Mouse (Mus musculus) bone marrow, adult 2 months (tissue): ENCODE results near the gene Rnase10. TPM values are rescaled to one million over a fixed set of nuclear protein-coding genes. Genes with fewer than 3 reads are reported as not detected.
"Not testable (repeated sequence)": the region's sequence is repeated elsewhere in the genome, so short reads cannot be mapped to it uniquely, and the experiment has no call there.

Source experiments
- H3K27ac ChIP-seq: fragments of 200-500 bp; 2 replicates; pipeline ENCODE4 v1.5.1; 2012; ENCODE audit warnings: low read depth, mild to moderate bottlenecking, control low read depth, inconsistent platforms, low read length; ENCODE audit not compliant: control insufficient read depth, poor library complexity, insufficient read depth
- H3K4me1 ChIP-seq: fragments of 200-500 bp; 2 replicates; pipeline ENCODE4 v1.6.1; 2011; ENCODE audit warnings: low read length; ENCODE audit not compliant: control insufficient read depth, insufficient read depth
- H3K4me3 ChIP-seq: fragments of 200-500 bp; replicated peaks from 2 replicates; pipeline ENCODE3; 2011; ENCODE audit warnings: mild to moderate bottlenecking, low read depth, low read length, control low read depth; ENCODE audit not compliant: control insufficient read depth
- CTCF ChIP-seq: fragments of 200-500 bp; IDR thresholded peaks from 2 replicates; pipeline ENCODE4 v1.5.1; 2011; ENCODE audit warnings: low read length, control low read depth; ENCODE audit not compliant: control insufficient read depth, insufficient read depth
- POLR2A ChIP-seq: fragments of 200-500 bp; IDR thresholded peaks from 2 replicates; pipeline ENCODE4 v1.6.1; 2011; ENCODE audit warnings: low read depth, mild to moderate bottlenecking, control low read depth, low read length, borderline replicate concordance; ENCODE audit not compliant: control insufficient read depth
- WGBS: fragments of 180-500 bp; shearing (Covaris S2); methylation state at CpG from one replicate; pipeline ENCODE4 v1.1.7; 2018; 5-methylcytosine and 5-hydroxymethylcytosine counted together
- polyA plus RNA-seq: library from polyadenylated mRNA; stranded (reverse); fragments of >200 nt; gene quantifications from 2 replicates; pipeline ENCODE4 v1.2.4, GENCODE M21; 2011; ENCODE audit warnings: low replicate concordance; ENCODE audit not compliant: missing spikeins, insufficient read depth, insufficient read length

Gene Rnase10
- polyA plus RNA-seq, 1 experiment, result not detected

- Histone ChIP-seq H3K4me3 (no peak overlapping the region), H3K4me1 (peaks cover 4% of the 10 kb centered on the region; the same call in 1 of the 2 replicates), H3K27ac (no peak overlapping the region)
- TF ChIP-seq POLR2A, result no peak
- no peak for TF ChIP-seq CTCF
- 59% methylated on average over 4 of the region's 4 CpGs for WGBS
Measured at GRCm38 (mm10) chr14:50973700-50974099, 33.9 kb upstream of the Rnase10 start.

GRCm38 (mm10) chr14:50975001-50975400 is 32.5 kb upstream of the Rnase10 start:
- Histone ChIP-seq H3K4me1 (peaks cover 4% of the 10 kb centered on the region; the same call in 1 of the 2 replicates), H3K27ac (no peak overlapping the region), H3K4me3 (no peak overlapping the region)
- TF ChIP-seq CTCF (no peak), POLR2A (no peak)
- 72% methylated on average over 5 of the region's 5 CpGs for whole genome bisulfite sequencing

DNA sequence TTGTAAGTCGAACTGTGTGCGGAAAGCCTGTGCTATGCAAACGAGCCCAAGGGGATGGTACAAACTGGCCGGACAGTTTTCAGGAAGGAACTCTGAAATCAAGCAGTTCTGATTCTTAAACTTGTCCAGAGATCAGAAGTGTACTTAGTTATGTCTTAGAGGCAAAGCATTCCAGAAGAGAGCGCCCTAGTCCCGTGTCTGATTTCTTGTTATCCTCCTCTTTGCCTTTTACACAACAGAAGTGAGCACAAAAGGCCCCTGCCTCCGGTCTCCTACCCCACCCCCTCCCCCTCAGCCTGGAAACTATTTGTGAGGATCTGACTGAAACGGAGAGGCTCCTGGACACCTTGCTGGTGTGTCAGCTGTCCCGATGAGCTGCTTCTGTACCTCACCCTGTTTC is 30.9 kb upstream of the Rnase10 start:
- Histone ChIP-seq H3K27ac (no peak overlapping the region), H3K4me3 (no peak overlapping the region), H3K4me1 (no peaks in the 10 kb centered on the region; the same call in 1 of the 2 replicates)
- WGBS, result 22% methylated on average over 9 of the region's 9 CpGs
- no peak for TF ChIP-seq CTCF
- TF ChIP-seq POLR2A, result no peak

- not testable (repeated sequence) for H3K4me3 ChIP-seq, H3K4me1 ChIP-seq
- 39% methylated on average over 6 of the region's 6 CpGs for WGBS
- H3K27ac ChIP-seq, result peak overlapping the region; percentile 0; the same call in 1 of the 2 replicates
Measured at GRCm38 (mm10) chr14:50978451-50978850, 29.1 kb upstream of the Rnase10 start.

DNA sequence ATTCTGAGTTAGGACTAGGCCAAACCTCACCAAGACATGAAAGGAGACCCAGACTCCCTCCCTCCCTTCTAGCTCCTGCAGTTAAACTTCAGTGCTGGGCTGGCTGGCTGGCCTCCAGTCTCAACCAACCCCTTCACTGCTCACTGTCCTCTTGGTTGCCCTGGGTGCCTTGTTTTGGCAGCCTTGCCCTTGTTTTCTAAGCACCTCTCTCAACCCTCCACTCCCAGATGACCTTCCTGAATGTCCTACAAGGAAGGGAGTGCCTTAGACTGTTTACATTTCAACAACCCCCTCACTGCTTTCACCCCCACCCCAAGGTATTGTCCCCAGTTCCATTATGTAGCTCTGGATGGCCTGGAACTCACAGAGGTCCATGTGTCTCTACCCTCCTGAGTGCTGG is 27.9 kb upstream of the Rnase10 start:
- H3K27ac ChIP-seq, result no peak overlapping the region
- H3K4me3 ChIP-seq, result no peak overlapping the region
- no peaks in the 10 kb centered on the region; the same call in 1 of the 2 replicates for H3K4me1 ChIP-seq
- TF ChIP-seq POLR2A (no peak), CTCF (no peak)

DNA sequence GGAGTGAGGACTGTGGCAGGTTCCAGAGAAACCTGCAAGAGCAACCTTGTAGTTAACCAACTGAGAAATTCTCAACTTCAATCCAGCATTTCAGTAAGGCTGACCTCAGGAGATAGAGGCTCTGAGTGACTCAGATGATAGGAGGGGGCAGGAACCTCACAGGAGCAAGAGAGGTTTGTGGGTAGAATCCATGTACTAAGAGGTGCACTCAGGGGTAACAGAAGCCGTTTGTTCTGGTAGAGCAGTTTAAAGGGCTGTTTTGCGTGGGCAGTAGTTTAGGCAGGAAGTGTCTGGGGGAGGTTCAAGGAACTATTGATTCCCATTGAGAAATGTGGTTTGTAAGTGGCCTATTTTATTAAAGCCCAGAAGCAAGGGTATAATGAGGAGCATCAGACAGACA is 26.3 kb upstream of the Rnase10 start:
- Histone ChIP-seq H3K4me3 (no peak overlapping the region), H3K27ac (no peak overlapping the region; the same call in 1 of the 2 replicates)
- 1% methylated on average over 2 of the region's 2 CpGs for WGBS

GRCm38 (mm10) chr14:50981837-50982236 is 25.7 kb upstream of the Rnase10 start:
- Histone ChIP-seq H3K4me3 (no peak overlapping the region), H3K4me1 (no peaks in the 10 kb centered on the region), H3K27ac (no peak overlapping the region)
- TF ChIP-seq POLR2A (no peak), CTCF (no peak)
- WGBS, result 18% methylated on average over 5 of the region's 5 CpGs

More for the DNA sequence above, 26.3 kb upstream of the Rnase10 start:
- TF ChIP-seq POLR2A, result no peak
- TF ChIP-seq CTCF, result no peak
- H3K4me1 ChIP-seq, result no peaks in the 10 kb centered on the region; the same call in 1 of the 2 replicates

GRCm38 (mm10) chr14:50987668-50988067 is 19.9 kb upstream of the Rnase10 start:
- Histone ChIP-seq H3K4me3 (no peak overlapping the region), H3K27ac (no peak overlapping the region), H3K4me1 (no peaks in the 10 kb centered on the region)
- TF ChIP-seq POLR2A (no peak), CTCF (no peak)
- 90% methylated on average over 2 of the region's 2 CpGs for WGBS

- Histone ChIP-seq H3K4me3 (no peak overlapping the region), H3K4me1 (no peaks in the 10 kb centered on the region), H3K27ac (no peak overlapping the region)
- 56% methylated on average over 3 of the region's 3 CpGs for WGBS
- TF ChIP-seq CTCF (no peak), POLR2A (no peak)
Measured at GRCm38 (mm10) chr14:50991037-50991436, 16.5 kb upstream of the Rnase10 start.
